Mouse (Mus musculus) olfactory bulb, adult 2 months (tissue): Measurements from ENCODE around the gene Plvap. TPM values are rescaled to one million over a fixed set of nuclear protein-coding genes. Genes with fewer than 3 reads are reported as not detected.

ENCODE experiments used
- H3K27ac ChIP-seq: fragments of 200-500 bp; 2 replicates; pipeline ENCODE4 v1.5.1; 2012; ENCODE audit warnings: low read depth, low read length; ENCODE audit not compliant: insufficient read depth
- H3K4me1 ChIP-seq: fragments of 200-500 bp; 2 replicates; pipeline ENCODE4 v1.6.1; 2012; ENCODE audit warnings: low read length; ENCODE audit not compliant: control insufficient read depth, insufficient read depth
- H3K4me3 ChIP-seq: fragments of 200-500 bp; 2 replicates; pipeline ENCODE4 v1.5.1; 2012; ENCODE audit warnings: mild to moderate bottlenecking, low read depth, low read length, moderate library complexity; ENCODE audit not compliant: insufficient read depth
- CTCF ChIP-seq: fragments of 200-500 bp; IDR thresholded peaks from 2 replicates; pipeline ENCODE4 v1.5.1; 2012; ENCODE audit warnings: low read depth, mild to moderate bottlenecking, low read length, moderate library complexity; ENCODE audit not compliant: insufficient read depth
- POLR2A ChIP-seq: fragments of 200-500 bp; IDR thresholded peaks from 2 replicates; pipeline ENCODE4 v1.6.1; 2012; ENCODE audit warnings: mild to moderate bottlenecking, low read depth, low read length, moderate library complexity; ENCODE audit not compliant: insufficient read depth
- WGBS: fragments of 180-500 bp; shearing (Covaris S2); methylation state at CpG from one replicate; pipeline ENCODE4 v1.1.7; 2018; 5-methylcytosine and 5-hydroxymethylcytosine counted together
- polyA plus RNA-seq: library from polyadenylated mRNA; stranded (reverse); fragments of >200 nt; gene quantifications from 2 replicates; pipeline ENCODE4 v1.2.4, GENCODE M21; 2012; ENCODE audit warnings: low replicate concordance; ENCODE audit not compliant: missing spikeins, insufficient read depth, insufficient read length

Plvap gene
- polyA plus RNA-seq, 1 experiment: not detected

DNA sequence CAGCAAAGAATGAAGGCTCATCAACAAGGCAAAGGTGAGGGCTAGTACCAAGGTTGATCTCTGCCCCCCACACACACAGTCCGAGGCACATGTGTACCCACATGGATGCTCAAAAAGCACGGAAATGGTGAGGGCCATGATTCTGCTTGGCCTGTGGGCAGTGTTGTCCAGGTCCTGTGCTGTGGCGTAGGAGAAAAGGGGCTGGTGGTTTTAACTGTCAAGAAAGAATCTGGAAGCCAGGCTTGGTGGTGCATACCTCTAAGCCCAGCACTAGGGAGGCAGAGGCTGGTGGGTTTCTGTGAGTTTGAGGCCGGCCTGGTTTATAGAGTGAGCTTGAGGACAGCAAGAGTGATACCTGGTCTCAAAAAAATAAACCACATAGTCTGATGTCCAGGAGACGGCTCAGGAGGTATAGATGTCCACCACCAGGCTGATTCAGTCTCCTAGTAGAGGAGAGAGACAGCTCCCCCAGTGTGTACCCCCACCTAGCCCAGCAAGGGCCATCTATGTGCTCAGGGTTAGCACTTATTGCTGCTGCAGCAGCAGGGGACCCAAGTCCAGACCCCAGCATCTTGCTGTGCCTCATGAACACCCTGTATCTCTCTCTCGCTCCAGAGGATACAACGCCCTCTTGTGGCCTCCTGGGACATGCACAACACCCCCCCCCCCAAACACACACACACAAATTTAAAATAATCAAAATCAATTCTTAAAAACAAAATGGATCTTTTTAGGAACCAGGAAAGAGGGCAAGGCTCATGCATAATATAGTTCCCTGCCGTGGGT is 38.8 kb downstream of the Plvap start:
- WGBS: 84% methylated on average over 8 of the region's 8 CpGs
- H3K27ac ChIP-seq: no peak overlapping the region
- TF ChIP-seq POLR2A: no peak
- TF ChIP-seq CTCF: peak; percentile 50; the same call in 1 of the 2 replicates
- peaks cover 35% of the 10 kb centered on the region for H3K4me1 ChIP-seq
- no peak overlapping the region for H3K4me3 ChIP-seq

DNA sequence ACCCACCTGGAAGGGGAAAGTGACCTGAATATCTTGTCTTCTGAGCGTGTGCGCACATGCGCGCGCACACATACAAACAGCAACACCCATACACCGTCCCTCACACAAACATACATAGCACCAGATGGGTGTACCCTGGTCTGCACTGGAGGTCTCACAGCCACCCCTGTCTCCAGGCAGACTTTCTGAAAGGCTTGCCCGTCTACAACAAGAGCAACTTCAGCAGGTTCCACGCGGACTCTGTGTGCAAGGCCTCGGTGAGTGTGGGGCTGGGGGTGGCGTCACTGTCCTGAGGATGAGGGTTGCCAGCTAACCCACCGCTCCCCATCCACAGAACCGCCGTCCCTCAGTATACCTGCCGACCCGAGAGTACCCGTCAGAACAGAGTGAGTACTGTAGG is 39.7 kb downstream of the Plvap start:
- H3K27ac ChIP-seq: no peak overlapping the region
- 93% methylated on average over 17 of the region's 17 CpGs for WGBS
- no peak overlapping the region for H3K4me3 ChIP-seq
- no peak for TF ChIP-seq CTCF
- TF ChIP-seq POLR2A: no peak
- H3K4me1 ChIP-seq: peaks cover 26% of the 10 kb centered on the region

DNA sequence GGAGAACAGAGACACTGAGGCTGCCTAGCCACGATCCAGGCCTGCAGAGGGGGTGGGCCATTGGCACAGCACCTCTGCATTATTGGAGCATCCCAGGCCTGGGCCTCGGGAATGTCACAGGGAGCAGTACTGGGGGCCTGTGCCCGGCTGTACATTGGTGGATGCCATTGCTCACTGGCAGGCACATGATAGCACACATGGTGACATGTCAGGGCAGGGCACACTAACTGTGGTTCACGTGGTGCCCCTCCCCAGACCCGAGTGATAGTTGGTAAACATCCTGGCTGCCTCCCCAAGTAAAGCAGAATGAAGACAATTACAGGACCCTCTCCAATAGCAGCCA is 40.7 kb downstream of the Plvap start:
- Histone ChIP-seq H3K27ac (no peak overlapping the region), H3K4me3 (no peak overlapping the region), H3K4me1 (peaks cover 24% of the 10 kb centered on the region)
- TF ChIP-seq POLR2A: no peak
- no peak for TF ChIP-seq CTCF
- 60% methylated on average over 5 of the region's 5 CpGs for WGBS

DNA sequence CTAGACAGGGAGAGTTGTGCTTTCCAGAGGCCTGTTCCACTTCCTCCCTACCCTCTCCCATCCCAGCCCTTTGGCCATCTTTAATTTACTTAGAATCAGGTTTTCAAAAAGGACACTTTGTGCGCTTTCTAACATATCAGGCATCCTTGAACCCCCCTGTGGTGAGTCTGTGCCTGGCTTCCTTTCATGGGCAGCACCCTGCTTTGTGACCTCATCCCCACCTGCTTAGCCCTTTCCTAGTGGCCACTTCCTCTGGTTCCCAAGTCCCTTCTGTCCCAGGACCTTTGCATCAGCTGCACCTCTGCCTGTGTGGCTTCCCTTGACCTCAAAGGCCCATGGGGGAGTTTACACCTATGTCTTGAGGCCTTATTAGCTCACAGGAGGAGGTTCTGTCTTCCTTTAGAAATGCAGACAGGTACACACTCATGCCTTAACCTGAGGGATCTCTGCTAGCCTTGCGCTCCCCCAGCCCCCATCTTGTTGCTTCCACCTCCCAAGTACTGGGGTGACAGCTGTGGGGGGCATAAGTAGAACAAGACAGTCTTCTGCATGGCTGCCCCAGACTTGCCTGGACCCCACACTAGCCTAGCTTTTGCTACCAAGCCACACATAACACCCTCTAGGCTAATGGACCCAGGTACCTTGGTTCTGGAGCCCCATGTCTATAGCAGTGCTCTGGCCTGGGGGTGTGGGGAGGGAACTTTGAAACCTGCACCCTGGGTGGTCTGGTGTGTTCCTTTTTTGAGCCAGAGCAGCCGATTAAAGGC is 41.2 kb downstream of the Plvap start:
- no peak for TF ChIP-seq CTCF
- TF ChIP-seq POLR2A: no peak
- no peak overlapping the region for H3K27ac ChIP-seq
- 75% methylated on average over 3 of the region's 3 CpGs for WGBS

DNA sequence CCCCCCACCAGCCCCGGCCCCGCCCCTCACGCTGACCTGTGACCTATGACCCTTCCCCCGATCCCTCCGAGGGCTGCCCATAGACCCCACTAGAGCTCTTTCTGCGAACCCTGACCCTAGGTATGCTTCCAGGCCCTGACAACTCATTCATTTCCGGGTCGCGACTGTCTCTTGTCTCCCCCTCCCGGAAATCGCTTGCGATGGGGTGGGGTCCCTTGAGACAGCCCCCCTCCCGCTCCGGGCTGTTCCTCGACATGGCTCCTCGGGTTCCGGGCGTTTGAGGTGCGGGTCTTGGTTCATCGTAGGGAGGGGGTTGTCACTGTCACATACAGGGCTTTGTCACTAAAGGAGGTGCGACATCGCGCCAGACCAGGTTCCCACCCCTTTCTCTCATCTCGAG is 42.1 kb downstream of the Plvap start:
- peak overlapping the region; percentile 81 for H3K4me3 ChIP-seq
- no peak for TF ChIP-seq POLR2A
- no peak for TF ChIP-seq CTCF
- peaks cover 22% of the 10 kb centered on the region for H3K4me1 ChIP-seq
- WGBS: under 1% methylated on average over 24 of the region's 24 CpGs
- no peak overlapping the region for H3K27ac ChIP-seq

More for the DNA sequence above, 41.2 kb downstream of the Plvap start:
- Histone ChIP-seq H3K4me1 (peaks cover 20% of the 10 kb centered on the region), H3K4me3 (peak overlapping the region; percentile 81)

DNA sequence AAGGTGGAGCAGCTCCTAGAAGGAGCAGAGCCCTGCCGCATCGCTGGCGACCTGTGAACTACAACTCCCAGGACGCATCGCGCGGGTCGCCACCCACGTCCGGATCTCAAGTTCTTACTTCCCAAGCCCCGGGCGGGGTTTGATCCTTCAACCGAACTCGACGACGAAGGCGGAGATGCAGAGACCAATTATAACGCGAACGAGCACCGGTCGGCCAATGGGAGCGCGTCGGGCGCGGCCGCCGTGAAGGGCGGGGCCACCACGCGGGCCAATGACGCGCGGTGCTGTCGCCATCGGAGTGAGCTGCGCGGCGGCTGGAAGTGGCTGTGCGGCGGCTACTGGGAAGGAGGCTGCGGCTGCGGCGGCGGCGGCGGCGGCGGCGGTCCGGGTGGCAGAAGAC is 42.6 kb downstream of the Plvap start, which contains the start of gene Dda1:
Dda1 (plus strand) TSS at position 284 of the 400 bp plus-strand sequence.
- Histone ChIP-seq H3K27ac (no peak within 1 kb of the TSS), H3K4me1 (peaks cover 27% of the 10 kb centered on the region), H3K4me3 (peak within 1 kb of the TSS; percentile 81)
- under 1% methylated on average over 52 of the region's 52 CpGs for WGBS
- TF ChIP-seq POLR2A: peak; percentile 67
- no peak for TF ChIP-seq CTCF

DNA sequence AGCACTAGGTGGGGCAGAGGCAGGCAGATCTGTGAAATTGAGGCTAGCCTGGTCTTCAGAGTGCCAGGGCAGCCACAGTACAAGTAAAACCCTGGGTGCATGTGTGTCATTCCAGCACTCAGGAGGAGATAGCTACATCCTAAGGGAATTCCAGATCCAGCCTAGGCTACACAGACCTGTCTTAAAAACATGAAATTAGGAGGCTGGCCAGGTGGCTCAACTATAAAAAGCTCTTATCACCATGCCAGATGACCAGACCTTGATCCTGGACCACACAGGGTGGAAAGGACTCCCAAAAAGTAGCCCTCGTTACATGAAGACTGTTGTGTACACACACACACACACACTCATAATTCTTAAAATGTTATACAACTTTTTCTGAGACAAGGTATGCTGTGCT is 43.6 kb downstream of the Plvap start:
- no peak for TF ChIP-seq CTCF
- TF ChIP-seq POLR2A: no peak
- Histone ChIP-seq H3K27ac (no peak overlapping the region), H3K4me1 (peaks cover 30% of the 10 kb centered on the region), H3K4me3 (no peak overlapping the region)
- 97% methylated on average over 1 of the region's 1 CpGs for WGBS

DNA sequence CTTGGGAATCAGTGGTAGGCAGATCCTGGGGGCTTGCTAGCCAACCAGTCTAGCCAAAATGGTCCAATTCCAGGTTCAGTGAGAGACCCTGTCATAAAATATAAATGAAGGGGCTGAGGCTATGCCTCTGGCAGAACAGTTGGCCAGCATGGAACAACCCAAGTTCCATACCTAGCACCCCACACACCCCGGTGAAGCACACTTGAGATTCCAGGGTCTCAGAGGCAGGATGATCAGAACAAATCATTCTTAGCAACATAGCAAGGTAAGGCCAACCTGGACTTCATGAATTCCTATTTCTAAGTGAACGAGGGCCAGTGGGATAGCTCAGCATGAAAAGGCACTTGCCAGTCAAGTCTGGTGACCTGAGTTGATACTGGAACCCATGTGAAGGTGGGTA is 44.4 kb downstream of the Plvap start:
- Histone ChIP-seq H3K4me1 (peaks cover 33% of the 10 kb centered on the region), H3K27ac (no peak overlapping the region), H3K4me3 (no peak overlapping the region)
- WGBS: 88% methylated on average over 2 of the region's 2 CpGs
- no peak for TF ChIP-seq CTCF
- TF ChIP-seq POLR2A: no peak

DNA sequence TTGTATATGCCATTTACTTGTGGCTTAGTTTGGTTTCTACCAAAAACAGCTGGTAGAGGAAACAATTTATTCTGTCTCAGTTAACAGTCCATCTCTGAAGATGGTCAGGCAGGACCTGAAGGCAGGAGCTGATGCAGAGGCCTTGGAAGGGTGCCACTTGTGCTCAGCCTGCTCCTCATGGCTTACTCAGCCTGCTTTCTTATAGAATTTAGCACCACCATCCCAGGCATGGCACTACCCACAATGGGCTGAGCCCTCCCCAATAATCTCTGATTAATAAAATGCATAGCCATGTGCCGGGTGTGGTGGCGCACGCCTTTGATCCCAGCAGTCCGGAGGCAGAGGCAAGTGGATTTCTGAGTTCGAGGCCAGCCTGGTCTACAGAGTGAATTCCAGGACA is 45.4 kb downstream of the Plvap start:
- WGBS: 97% methylated on average over 5 of the region's 5 CpGs
- no peak for TF ChIP-seq POLR2A
- TF ChIP-seq CTCF: no peak
- no peak overlapping the region for H3K4me3 ChIP-seq
- peaks cover 41% of the 10 kb centered on the region for H3K4me1 ChIP-seq
- H3K27ac ChIP-seq: no peak overlapping the region

DNA sequence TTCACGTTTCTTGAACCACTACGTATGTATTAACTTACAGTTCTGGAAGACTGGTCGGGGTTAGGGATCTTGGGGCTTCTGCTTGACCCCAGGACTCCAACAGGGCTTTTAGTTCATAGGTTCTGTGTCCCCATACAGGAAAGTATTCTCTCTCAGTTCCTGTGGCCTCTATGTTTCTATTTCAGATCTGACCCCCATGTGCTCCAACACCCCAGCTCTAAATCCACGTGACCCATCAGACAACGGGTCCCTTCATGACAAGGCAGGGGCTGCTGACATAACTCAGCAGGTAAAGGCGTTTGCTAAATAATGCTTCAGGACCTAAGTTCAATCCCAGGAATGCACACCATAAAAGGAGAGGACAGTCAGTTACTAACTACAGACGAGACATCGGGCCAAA is 45.8 kb downstream of the Plvap start:
- Histone ChIP-seq H3K4me1 (peaks cover 41% of the 10 kb centered on the region), H3K27ac (no peak overlapping the region)

More for the DNA sequence above, 45.8 kb downstream of the Plvap start:
- no peak overlapping the region for H3K4me3 ChIP-seq
- 78% methylated on average over 8 of the region's 8 CpGs for WGBS
- TF ChIP-seq POLR2A (no peak), CTCF (no peak)
